Mouse (Mus musculus) megakaryocyte-erythroid progenitor cell, adult 5-6 weeks (primary cell): Measurements from ENCODE around the gene Zscan5b. TPM values are rescaled to one million over a fixed set of nuclear protein-coding genes. Genes with fewer than 3 reads are reported as not detected.
"Not testable (repeated sequence)": the region's sequence is repeated elsewhere in the genome, so short reads cannot be mapped to it uniquely, and the experiment has no call there.

Source experiments
- ATAC-seq: replicated peaks from 2 replicates; pipeline ENCODE4 v1.8.0; 2016; ENCODE audit warnings: mild to moderate bottlenecking, inconsistent platforms; ENCODE audit not compliant: severe bottlenecking, poor library complexity, low FRiP score, low TSS enrichment
- total RNA-seq, 2 experiments: library from RNA; stranded (forward) in 1 of 2; stranded (reverse) in 1 of 2; fragments of 200-1000, 215-1000 nt in 1 of 2; fragments of >200 nt in 1 of 2; fragmentation: Nextera tagmentation in 1 of 2; gene quantifications; 2 replicates each; pipeline ENCODE4 v1.2.3; 2014 to 2017

Gene Zscan5b
- total RNA-seq (2014; fragmentation: Nextera tagmentation) (not detected in 2 replicates), total RNA-seq (2017) (not detected in 2 replicates)

DNA sequence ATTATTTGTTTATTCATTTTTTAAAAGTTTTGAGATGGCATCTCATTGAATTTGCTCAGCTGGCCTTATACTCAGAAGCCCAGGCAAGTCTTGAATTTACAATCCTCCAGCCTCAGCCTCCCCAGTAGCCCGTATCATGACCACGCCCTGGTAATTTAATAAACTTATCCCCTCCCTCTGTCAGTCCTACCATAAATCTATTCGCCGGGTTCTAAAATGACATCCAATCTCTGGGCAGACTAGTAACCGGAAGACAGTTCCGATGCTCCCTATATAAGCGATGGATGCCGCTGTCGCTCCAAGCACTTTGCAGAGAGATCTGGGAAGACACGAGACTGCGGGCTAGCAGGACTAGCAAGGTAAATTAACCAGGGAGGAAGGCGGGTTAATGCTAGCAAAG lies at the start of gene Zscan5b:
Zscan5b (plus strand) TSS at position 301 of the 400 bp plus-strand sequence.
- no peak for ATAC-seq

DNA sequence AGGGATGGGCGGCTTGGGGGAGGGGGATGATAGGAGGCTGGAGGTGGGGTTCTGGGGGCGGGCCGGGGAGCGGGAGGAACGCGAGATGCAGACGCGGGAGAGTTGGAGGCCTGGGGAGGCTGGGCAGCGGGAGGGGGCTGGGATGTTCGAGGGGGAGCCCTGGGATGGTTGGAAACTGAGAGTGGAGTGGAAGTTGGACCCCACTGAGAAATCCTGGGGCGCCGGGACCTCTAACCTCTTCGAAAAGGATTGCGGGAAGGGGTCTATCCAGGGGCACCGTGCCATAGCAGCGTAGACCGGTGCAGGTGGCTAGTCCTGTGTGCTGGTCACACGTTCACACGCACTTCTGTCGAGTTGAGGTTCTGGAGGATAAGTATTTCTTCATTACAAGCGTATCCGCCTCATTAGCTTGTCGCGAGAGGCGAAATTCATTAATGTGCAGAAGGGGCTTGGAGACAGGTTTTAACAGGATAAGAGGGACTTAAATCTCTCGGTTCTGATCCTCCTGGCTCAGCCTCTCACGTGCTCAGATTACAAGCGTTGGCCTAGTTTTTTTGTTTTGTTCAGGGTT lies 49.3 kb upstream of the Zscan5b start:
- ATAC-seq, result peak; percentile 7; the same call in 1 of the 2 replicates

DNA sequence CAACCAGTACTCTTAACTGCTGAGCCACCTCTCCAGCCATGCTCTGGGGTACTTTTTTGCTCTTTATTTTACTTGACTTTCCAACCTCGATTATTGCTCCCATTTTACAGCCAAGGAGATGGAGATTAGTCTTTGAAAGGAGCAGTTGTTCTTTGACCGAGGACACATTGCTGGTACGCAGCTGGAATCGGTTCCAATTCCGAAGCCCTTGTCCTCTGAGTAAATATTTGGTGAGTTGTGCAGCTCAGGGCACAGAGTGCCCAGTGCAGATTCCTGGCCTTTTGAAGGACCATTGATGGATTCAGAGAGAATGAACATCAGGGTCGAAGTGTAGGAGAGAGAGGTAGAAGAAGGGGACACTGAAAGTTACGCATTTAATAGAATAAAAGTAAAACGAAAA lies 48.2 kb upstream of the Zscan5b start:
- ATAC-seq, result no peak

DNA sequence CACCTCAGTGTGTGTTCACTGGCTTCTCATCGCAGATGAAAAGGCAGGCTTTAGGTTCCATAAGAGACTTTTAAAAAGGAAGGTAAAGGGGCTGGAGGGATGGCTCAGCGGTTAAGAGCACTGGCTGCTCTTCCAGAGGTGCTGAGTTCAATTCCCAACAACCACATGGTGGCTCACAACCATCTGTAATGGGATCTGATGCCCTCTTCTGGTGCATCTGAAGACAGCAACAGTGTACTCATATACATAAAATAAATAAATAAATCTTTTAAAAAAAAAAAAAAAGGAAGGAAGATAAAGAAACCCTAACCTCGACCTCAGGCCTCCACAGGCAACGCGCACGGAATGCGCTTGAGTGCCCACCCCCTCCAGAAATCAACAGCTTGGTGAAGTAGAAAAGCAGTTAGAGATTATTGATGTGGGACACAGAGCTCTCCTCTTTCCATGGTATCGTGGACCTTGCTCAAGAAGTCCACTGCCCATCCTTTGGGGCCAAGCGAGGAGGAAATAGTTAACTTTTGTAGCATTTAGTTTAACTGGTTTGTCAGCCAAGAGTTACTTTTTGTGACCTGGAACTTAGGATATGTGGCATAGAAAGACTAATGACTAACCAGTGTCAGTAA lies 47.6 kb upstream of the Zscan5b start:
- not testable (repeated sequence) for ATAC-seq

DNA sequence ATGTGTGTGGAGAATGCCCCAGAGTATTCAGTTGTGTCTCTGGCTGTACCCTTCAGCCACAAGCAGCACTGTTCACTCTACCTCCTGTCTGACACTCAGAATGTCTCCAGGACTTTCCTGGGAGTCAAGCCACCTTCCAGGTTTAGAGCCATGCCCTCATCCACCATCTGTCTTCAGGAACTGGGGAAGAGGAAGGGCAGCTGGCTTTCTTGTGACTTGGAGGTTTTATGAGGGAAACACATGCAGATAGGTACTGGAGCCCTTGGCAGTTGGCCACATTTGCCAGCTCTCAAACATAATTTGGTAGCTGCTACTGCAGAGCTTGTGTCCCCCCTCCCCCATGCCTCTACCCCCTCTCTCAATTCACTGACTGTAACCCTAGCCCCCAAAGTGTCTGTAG lies 43.1 kb upstream of the Zscan5b start:
- no peak for ATAC-seq

DNA sequence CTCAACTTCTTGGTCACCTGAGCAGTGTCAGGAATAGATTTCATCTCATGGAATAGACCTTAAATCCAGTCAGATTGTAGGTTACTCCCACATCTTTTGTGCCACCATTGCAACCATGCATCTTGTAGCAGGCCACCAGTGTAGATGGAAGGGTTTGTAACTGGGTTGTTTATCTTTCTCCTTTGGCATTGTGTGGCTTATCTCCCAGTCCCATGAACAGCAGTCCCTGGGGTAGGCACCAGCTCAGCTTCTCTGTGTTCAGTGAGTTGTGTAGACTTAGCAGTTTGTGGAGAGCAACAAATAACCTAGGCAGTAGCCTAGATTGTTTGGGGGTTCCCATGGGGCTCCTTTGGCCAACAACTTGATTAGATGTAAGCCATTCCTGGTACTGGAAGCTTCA lies 39.2 kb upstream of the Zscan5b start:
- ATAC-seq, result peak; percentile 85

DNA sequence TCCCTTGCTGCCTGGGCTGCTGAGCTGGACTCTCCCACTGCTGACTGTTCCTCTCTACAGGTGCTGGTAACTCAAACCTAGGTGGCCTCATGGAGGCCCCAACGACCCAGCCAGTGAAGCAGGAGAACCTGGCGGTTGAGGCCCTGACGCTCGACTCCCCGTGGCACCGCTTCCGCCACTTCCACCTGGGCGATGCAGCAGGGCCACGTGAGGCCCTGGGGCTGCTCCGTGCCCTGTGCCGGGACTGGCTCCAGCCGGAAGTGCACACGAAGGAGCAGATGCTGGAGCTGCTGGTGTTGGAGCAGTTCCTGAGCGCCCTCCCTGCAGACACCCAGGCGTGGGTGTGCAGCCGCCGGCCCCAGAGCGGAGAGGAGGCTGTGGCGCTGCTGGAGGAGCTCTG lies 38.3 kb upstream of the Zscan5b start:
- ATAC-seq, result no peak

DNA sequence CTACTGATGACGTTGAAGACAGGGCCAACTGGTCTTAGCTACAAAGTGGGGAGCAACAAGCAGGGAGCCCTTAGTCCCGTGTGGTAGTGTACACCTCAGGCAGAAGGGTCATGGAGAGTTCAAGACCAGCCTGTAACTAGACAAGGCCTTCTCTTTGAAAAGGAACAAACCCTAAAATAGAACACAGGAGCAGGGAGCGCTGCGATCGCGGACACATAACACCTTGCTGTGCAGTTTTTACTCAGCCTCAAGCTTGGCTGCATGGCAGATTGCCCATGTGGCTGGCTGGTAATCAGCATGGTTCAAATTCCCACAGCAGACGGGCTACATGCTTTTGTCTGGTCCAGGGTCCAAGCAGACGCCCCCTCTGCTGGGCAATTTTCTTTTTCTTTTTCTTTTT lies 37.6 kb upstream of the Zscan5b start:
- ATAC-seq, result no peak

DNA sequence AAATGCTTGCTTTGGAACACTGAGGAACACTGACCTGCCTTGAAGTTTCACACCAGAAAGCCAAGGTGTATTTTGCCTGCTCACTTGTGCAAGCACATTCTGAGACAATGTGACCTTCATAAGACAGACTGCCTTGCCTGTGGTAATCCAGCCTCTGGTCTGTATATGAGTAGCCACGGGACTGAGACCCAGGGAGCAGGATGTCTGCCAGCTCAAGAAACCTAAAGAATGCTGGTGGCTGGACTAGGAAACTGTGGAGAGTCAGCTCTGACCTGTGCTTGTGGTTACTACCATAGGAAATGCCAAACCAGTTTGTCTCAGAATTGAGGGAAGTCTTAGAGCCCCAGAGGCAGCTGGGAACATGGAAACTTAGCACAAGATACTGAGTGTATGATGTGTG lies 36.7 kb upstream of the Zscan5b start:
- no peak for ATAC-seq

DNA sequence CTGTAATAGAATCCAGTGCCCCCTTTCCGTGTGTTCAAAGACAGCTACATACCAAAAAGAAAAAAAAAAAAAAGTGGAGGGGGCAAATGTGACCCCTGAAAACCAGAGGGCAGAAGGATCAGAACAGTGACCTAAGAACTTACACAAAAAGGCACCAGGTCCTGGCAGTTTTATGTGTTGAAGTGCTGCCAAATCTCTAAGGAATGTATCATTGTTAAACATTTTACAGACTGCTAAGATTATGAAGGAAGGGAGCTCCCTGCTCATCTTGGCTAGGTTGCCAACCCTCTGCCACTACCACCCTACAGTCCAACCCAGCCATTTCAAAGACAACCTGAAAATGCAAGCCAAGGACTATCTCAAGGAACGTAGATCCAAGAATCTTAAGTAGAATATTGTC lies 35.9 kb upstream of the Zscan5b start:
- ATAC-seq, result no peak

DNA sequence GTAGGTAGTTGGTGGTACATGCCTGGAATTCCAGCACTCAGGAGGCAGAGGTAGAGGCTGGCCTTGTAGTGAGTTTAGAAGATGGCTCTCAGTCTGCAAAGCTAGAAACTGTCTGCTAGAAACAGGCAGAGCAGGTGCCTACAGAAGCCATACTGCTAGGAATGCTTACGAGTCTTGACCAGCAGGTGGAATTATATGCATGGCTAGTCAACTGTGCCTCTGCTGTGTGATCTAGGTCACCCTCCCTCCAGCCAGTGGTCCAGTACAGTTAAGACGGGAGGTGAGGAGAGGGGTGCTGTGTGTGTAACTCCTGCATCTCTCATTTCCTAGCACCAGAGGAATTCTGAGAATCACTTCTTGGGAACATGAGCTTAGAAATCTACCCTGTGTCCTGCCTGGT lies 35.3 kb upstream of the Zscan5b start:
- ATAC-seq, result no peak

DNA sequence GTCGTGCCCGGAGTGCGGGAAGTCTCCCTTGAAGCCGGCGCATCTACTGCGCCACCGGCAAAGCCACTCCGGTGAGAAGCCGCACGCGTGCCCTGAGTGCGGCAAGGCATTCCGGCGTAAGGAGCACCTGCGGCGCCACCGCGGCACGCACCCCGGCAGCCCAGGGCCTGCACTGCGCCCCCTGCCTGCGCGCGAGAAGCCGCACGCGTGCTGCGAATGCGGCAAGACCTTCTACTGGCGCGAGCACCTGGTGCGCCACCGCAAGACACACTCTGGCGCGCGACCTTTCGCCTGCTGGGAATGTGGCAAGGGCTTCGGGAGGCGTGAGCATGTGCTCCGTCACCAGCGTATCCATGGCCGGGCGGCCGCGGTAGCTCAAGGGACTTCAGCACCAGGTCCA lies 32.5 kb upstream of the Zscan5b start:
- no peak for ATAC-seq

DNA sequence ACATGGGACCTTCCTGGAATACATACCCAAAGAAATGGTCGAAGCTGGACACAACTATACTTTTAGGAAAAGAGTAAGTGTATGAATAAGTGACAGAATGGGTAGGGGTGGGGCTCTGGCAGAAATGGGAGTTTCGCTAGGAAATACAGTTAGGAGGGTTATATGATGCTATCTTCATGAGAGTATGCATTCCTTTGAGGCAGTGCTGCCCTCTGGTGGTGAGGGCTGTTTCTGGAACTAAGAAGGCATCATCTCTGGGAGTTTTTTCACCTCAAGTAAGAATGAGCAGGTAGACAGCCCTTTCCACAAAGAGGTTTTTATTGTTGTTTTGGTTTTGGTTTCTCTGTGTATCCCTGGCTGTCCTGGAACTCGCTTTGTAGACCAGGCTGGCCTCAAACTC lies 30.7 kb upstream of the Zscan5b start:
- ATAC-seq, result peak; percentile 59

DNA sequence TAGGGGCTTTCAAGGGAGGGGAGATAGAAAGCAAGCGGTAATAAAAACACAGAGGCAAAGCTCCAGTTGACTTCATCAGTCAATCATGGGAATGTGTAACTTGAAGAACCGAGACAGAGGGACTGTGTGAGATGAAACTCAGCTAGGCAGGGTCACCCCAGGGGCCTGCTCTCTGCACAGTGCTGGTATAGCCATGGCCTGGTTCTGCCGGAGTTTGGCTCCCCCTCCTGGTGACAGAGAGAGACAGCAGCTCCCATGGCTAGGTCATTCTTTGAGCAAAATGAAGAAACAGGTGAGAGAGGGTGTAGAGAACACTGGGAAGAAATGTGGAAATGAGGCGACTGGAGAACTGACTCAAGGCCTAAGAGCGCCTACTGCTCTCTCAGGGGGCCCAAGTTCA lies 27.9 kb upstream of the Zscan5b start:
- ATAC-seq, result peak; percentile 79

DNA sequence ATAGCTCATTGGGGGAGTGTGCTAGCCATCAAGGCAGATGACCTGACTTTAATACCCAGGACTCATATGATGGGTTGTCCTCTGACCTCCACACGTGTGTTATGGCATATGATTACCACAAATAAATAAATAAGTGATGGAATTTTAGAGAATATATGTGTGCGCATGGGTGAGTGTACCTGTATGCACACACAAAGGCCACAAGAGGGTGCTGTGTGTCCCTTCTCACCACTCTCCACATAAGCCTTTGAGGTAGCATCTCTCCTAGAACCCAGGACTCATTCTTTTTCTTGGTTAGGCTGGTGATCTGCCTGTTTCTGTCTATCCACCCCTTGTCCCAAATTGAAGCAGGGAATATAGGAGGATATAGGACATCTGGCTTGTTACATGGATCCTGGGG lies 26.3 kb upstream of the Zscan5b start:
- 0 out of 2 replicates have a peak, but pooled peaks have one; percentile 46 for ATAC-seq

DNA sequence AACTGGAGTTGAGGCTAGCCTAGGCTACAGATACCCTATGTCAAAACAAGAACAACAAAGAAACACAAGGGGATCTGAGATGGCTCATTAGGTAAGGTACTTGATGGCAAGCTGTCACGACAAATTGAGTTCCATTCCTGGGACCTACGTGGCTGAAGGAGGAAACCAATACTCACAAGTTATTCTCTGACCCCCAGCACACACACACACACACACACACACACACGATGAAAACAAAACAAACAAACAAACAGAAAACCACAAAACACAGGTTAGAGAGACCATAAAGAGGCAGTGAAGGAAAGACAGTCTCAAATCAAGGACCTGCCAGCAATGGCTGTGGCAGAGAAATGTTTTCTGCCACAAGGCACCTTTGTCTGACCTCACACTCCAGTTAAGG lies 25.3 kb upstream of the Zscan5b start, which contains the start of gene Galp:
Galp (plus strand) TSS at position 301 of the 400 bp plus-strand sequence.
- no peak for ATAC-seq

DNA sequence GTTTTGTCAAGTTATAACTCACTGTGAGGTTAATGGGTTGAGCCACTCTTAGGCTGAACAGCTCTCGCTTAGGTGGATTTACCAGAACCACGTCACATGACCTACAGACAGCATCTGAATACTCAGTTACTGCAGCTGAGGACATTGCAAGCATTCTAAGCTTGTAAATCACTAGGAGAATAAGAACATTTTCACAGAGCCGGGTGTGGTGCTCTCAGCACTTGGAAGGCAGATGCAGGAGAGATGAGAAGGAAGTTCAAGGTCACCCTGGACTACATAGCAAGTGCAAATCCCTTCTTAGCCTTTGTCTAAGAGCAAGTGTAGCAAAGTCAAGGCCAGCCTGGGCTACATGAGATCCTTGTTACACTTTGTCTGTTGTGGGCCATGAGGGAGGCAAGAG lies 17.9 kb upstream of the Zscan5b start:
- ATAC-seq, result no peak

DNA sequence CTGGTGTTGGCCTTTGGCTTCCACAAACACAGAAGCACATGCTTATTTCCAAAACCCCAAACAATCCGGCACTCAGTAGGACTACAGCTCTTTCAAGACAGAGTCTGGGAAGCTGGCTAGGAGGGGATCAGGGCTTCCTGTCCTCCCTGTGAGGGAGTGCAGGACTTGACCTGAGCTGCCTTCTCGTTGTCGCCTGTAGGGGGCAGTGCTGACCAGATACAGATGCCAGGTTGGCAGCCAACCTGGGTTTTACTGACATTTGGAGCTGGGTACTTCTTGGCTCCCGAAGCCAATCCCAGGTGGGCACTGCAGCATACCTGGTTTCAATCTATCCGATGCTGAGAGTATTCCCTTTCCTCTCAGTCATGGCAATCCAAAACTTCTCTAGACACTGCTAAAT lies 8.9 kb upstream of the Zscan5b start:
- ATAC-seq, result 0 out of 2 replicates have a peak, but pooled peaks have one; percentile 57

DNA sequence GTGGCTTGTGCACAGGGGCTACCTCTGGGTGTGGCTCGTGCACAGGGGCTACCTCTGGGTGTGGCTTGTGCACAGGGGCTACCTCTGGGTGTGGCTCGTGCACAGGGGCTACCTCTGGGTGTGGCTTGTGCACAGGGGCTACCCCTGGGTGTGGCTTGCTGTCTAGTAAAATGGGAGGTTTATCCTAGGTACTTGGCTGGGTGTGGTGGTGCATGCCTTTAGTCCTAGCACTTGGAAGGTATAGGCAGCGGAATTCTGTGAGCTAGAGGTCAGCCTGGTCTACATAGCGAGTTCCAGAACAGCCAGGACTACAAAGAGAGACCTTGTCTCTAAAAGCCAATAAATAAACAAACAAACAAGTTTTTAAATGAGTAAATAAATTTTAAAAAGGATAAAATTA lies 7.4 kb upstream of the Zscan5b start:
- not testable (repeated sequence) for ATAC-seq

DNA sequence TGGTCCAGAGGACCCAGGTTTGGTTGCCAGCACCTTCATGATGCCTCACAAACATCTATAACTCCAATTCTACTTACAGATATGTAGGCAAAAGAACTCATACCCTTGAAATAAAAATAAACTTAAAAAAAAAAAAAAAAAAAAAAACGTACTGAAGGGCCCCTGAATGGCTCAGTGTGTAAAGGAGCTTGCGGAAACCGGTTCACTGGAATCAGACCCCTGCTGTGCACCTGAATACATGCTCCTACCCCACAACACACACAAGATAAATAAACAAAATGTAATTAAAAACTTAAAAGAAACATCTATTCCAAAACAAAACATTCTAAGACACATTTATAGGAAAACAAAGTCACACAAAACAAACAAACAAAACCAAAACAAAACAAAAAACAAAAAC lies 1.9 kb upstream of the Zscan5b start:
- ATAC-seq, result no peak

DNA sequence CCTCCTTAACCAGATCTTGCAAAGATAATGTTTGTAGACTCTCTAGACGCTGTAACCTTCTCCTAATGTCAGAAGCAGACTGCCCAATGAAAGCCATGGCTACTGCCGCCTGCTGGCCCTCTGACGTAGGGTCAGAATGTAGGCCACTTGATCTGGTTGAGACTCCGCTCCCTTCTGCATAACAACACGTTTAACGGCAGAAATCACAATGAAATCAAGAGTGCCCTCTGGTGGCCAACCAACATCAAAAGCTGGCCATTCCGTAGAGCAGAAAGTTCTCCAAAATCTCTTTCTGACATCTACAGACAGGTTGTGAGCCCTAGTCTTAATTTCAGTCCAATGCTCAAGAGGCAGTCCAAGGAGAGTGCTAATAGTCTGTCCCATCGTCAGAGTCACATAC lies 6.4 kb downstream of the Zscan5b start:
- not testable (repeated sequence) for ATAC-seq
